Mouse (Mus musculus) common myeloid progenitor, adult 5-6 weeks (primary cell): ENCODE measurements around the gene Tmem143. TPM values are rescaled to one million over a fixed set of nuclear protein-coding genes. Genes with fewer than 3 reads are reported as not detected.
"Not testable (repeated sequence)": the region's sequence is repeated elsewhere in the genome, so short reads cannot be mapped to it uniquely, and the experiment has no call there.

ENCODE experiments used
- ATAC-seq: replicated peaks from 2 replicates; pipeline ENCODE4 v1.8.0; 2016; ENCODE audit warnings: low read depth, mild to moderate bottlenecking, moderate TSS enrichment, inconsistent platforms; ENCODE audit not compliant: poor library complexity, severe bottlenecking
- total RNA-seq: library from RNA; stranded (forward); fragments of 200-1000, 187-1606 nt; gene quantifications from 2 replicates; pipeline ENCODE4 v1.2.3, GENCODE M21; 2017

Gene Tmem143
- 8.1 and 9.1 TPM in 2 replicates for total RNA-seq

DNA sequence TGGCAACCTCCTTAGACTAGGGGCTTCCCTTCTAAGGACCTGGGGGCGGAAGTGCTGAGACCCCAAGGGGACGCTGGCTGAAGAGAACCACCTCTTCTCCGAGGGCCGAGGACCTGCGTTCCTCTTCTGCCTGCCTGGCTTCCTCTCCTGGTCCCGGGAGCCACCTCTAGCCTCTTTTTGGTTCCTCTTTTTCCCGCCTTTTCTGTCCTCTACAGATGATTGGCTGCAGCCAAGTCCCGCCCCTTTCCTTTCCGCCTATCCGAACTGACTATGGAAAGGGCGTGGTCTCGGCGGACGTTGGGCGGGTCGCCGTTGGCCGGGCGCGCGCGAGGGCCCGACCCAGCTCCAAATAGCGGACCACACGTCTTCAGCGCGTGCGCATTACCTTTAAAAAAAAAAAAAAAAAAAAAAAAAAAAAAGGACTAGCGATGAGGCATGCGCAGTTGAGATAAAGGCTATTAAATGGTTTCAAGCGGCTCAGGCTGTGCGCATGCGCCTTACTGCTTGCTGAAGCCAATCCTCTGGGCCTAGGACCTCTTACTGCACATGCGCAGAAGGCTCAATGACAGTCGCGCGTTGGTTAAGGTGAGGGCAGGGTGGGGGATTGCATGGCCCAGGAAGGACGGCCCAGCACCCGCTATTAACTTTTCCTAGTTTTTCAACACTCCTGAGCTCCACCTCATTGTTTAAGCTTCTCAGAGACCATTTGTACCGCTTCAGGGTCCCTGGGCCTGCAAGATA, at the start of gene Tmem143, which contains the start of gene Syngr4:
Gene Tmem143 (plus strand): TSS at position 425 of the 741 bp plus-strand sequence.
Gene Syngr4 (minus strand): TSS at position 198 of the 741 bp plus-strand sequence.
- peak; percentile 84 for ATAC-seq

DNA sequence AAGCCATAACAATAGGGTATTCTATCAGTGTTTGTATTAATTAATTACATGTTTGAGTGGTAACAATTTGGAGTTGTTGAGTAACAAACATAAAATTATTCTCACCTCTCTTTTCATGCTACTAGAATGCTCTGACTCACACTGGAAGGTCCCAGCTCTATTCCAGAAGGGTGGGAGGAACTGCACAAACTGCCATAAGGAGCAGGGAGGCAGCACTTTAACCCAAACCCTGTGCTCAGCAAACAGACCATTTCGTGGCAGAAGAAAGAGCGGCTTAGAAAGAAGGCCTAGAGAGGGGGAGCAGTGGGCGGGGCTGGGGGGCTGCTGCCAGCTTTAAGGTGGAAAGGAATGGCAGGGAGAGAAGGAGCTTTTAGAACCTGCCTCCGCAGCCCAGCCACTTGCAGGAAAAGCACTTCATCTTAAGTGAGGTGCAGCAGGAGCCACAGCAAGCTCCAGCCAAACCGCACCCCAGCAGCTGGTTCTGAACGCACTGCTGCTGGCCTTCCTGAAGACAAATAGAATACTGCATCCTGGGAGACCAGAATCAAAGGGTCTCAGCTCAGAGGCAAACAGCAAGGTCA, 48.2 kb upstream of the Tmem143 start:
- no peak for ATAC-seq

DNA sequence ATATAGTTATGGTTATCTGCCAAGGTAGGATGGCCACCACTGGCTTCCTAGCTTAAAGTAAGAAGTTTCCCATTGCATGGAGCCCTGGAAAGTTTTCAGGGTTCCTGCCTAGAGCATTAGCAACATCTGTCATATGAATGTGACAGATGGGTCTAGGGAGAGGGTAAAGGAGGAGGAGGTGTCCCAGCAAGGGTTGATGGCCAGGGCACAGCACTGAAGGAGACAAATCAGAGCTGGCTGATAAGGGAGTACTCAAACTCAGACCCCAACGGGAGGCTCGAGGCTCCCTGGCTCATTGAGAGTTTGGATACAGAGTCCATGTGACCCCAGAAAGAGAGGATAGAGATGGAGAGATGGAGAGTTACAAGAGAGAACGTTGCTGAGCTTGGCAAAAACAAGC, 46.1 kb upstream of the Tmem143 start:
- no peak for ATAC-seq

DNA sequence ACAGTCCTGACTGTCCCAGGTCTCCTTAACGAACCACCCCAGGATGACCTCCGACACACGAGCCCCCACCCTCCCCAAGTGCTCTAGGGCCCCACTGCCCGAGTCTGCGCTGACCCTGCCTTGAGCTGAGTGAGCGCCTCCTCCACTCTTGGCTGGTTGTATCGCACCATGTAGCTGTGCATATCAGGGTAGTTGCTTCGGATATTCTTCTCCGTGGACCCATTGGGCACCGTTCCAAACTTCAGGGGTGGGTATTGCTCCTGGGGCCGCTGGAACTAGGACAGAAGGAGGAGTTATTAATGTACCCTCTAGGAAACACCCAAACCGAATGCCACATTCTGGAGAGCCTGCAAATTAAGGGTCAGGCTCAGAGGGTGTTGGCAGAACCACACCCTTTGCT, 43.7 kb upstream of the Tmem143 start:
- ATAC-seq: no peak

DNA sequence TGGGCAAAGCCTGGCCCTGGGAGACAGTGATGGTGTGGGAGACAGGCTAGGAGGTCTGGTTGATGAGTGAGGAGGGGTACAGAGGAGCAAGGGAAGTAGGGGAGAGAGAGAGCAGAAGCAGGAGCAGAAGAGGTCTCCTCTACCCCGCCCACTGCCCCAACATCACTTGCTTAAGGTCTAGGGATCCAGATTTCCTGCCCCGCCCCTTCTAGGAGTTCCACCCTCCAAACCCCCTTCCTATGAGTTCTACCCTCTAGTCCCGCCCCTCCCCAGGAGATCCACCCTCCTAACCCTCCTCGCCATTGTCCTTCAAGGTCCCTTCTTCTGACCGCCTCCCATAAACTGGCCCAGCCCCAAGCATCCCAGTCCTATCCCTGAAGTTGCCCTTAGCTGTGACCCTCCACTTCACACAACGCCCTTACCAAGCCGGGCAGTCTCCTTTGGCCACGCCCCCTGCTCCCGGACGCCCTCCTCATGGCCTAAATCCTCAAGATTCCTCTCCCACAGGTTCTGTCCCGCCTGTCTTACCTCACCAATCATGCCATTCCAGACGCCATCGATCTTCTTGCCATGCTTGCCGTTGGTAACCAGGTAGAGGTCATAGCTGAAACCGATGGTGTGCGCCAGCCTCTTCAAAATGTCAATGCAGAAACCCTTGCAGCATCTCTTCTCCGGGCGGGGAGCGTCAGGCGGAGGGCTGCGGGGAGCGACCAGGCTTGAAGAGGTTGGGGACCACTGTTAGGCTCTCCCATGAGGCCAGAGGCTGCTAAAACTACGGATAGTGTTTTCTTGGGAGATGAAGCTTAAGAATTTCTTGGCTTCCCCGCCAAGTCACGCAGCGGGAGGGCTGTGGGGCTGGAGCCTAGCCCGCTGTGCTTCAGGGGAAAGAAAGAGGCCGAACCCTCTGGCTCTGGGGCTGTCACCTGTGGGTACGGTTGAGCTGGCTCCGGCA, 39.5 kb upstream of the Tmem143 start:
- ATAC-seq: peak; percentile 51

DNA sequence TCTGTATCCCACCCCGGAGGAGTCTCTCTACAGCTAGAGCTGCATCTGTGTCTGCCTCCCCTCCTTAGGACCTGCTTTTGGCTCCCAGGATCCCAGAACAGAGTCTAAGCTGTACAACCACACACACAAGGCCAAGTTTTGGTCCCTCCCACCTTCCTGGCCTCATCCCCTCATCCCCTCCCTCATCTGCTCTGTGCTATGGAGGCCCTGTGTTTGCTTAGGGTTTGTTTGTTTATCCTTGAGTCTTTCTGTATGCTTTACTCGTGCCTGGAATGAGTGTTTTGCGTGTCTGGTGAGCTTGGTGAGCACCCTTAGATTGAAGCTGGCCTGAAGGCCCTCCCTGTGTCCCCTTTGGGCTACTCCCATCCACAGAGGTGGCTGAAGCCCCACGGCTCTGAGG, 37.7 kb upstream of the Tmem143 start:
- no peak for ATAC-seq

DNA sequence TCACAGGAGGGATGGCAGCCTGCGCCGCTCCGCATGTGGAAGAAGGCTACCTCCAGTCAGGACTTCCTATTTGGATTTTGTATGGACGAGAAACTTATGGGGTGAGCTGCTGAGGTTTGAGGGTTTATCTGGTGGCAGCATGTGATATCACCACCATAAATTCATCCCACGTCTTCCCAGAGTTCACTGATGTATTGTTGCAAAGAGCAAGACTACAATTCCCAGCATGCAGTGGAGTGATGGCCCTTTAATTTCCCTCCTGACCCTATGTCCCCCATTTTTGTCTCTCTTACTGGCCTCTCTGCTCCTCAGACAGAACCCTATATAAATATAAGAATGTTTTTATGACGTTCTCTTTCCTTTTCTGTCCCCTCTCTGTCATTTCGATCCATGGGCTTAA, 33.9 kb upstream of the Tmem143 start:
- ATAC-seq: no peak

DNA sequence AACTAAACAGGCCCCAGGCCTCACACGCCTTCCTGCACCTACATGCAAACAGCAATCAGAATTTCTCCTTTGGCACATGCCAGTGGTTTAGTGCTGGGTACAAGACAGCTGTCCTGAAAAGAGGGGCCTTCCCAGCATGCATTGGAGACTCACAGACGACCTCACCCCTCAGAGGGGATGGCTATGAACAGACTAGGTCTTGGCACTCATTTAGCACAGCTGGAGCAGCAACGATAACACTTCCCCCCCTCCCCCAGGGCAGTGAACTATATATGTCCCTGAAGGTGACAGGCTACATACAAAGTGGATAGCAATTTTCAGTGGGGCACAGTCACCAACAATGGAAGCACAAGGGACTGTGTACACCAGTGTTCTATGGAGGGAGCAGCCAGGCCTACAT, 32.3 kb upstream of the Tmem143 start:
- no peak for ATAC-seq

DNA sequence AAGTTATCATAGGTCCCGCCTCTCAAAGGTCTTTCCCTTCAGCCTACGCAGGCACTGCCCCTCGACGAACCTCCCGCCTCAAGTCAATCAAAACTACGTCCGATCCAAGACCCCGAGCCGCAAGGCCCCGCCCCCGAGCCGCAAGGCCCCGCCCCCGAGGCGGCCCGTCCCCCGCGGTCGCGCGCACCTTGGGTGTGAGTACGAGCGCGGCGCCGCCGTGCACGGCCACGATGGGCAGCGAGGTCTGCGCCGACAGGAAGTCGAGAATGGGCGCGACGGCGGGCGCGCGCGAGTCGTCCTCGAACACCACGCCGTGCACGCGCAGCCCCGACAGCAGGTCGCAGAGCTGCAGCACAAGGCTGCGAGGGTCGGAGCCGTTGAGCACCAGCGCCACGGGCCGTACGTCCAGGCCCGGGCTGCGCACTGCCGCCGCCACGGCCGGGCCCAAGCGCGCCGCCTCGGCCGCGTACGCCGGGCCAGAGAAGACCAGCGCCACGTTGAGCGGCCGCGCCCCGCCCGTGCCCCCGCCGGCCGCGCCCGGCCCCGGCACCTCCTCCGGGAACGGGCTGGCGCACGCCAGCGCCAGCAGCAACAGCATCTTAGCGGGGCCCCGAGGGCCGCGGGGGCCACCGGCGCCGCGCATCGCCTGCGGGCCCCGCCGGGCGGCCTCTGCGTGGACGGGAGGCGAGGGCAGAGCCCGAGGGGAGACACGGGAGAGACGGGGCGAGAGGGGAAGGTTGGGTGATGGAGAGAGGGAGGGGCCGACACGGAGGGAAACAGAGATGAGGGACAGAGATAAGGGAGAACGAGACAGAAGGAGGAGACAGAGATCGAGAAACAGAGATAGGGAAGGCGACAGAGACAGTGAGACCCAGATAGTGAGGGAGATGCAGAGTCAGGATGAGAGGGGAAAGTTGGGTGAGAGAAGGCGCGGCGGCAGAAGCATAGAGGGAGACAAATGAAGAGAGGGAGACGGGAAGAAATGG, 30.5 kb upstream of the Tmem143 start:
- ATAC-seq: peak; percentile 61

DNA sequence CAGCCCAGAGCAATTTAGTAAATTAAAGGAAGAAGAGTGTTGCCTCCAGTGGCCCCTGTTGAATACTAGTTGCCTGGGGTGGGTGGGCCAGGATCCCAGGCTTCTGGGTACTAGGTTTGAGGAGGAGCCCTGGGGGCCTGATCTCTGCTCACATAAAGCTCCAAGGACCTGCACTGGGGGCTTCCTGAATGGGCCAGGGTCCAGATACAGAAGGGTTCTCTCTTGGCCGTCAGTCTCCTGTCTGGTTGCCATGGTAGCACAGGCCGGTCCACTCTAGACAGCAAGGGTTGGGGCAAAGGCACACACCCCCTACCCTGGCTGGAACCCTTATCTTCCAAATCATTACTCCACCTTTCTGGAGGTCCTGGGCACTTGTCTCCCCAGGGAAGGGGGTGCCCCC, 28.9 kb upstream of the Tmem143 start:
- no peak for ATAC-seq

DNA sequence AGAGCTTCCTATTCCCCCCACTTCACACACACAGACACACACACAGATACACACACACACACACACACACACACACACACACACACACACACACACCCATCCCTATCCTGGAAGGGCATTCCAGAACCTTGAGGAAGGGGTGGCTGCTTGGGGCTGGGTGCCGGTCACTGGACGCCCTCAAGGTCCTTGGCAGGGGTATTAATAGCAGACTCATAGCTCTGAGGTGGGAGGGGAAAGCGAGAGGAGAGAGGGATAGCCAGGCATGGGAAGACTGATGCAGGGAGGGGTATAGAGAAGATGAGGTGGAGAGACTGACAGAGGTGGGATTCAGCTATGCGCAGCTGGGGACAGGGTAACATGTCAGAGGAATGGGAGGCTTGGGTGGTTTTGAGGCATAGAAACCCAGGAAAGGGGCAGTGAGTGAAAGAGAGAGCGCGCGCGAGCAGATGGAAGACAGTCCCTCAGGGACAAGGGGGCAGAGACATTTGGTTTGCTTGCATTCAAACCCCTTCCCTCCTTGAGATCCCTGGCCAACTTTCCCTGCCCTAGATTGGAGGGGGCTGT, 27.6 kb upstream of the Tmem143 start:
- no peak for ATAC-seq

DNA sequence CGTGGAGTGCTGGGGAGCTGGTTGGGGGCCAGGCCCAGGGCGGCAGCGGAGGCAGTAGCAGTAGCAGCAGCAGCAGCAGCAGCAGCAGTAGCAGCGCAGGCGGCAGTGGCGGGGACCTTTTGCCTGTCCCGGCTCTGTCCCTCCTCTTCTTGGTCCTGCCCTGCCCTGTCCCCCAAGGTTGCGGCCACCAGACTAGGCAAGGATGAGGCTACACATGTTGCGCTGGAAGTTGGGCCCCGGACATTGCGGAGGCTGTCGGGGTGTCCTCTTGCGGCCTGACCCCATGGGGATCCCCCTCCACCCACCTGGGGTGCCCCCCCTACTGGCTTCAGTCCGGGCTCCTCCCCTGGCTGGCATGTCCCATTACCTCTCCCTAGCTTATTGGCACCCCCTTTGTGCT, 27.0 kb upstream of the Tmem143 start:
- ATAC-seq: no peak

DNA sequence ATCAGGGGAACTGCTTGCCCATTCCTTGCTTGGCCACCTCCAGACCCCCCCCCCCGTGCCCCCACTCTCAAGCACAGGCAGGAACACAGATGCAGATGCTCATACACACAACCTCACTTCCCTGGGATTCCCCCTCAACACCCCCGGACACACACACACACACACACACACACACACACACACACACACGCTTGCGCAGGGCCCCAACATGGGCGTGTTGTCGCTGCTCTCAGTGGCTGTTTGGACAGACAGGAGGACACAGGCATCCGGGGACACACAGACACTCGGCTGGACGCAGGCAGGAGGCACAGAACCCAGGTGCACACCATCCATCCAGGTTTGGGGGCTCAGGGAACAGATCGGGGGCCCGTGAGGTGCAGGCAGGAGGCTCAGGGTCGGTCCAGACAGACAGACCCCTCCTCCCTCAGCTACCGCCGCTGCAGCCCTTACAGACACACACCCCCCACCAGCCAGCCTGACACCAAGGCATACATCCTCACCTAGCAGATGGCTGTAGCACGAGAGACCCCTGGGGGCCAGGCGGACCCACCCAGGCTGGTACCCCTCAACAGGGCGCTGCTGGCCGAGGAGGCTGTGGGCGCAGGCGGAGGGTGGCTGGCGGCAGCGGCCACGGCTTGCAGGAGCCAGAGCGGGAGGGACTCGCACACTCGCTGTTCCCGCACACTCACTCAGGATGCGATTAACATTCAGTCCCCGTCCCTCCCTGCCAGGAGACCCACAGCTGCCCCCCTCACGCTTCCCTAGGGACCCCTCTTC, 26.3 kb upstream of the Tmem143 start:
- ATAC-seq: no peak

DNA sequence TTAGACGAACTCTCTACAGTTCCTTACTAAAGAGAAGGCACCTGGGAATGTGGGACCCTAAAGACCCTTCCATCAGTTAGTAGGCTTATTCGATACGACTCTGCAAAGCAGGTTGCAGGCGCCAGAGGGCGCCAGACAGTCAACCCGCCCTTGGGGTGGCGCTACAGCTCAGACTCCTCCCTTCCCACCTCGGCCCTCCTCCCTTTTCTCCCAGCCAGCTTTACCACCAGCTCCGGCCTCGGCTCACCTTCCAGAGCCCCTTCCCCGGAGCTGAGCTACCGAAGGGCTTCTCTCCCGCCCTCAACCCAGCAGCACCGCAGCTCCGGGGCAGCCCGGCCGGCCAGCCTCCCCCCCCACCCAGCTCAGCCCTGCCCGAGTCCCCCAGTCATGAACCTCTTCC, 24.1 kb upstream of the Tmem143 start, which contains the start of gene Kdelr1:
Gene Kdelr1 (plus strand): TSS at position 149 of the 400 bp plus-strand sequence.
- peak; percentile 90 for ATAC-seq

DNA sequence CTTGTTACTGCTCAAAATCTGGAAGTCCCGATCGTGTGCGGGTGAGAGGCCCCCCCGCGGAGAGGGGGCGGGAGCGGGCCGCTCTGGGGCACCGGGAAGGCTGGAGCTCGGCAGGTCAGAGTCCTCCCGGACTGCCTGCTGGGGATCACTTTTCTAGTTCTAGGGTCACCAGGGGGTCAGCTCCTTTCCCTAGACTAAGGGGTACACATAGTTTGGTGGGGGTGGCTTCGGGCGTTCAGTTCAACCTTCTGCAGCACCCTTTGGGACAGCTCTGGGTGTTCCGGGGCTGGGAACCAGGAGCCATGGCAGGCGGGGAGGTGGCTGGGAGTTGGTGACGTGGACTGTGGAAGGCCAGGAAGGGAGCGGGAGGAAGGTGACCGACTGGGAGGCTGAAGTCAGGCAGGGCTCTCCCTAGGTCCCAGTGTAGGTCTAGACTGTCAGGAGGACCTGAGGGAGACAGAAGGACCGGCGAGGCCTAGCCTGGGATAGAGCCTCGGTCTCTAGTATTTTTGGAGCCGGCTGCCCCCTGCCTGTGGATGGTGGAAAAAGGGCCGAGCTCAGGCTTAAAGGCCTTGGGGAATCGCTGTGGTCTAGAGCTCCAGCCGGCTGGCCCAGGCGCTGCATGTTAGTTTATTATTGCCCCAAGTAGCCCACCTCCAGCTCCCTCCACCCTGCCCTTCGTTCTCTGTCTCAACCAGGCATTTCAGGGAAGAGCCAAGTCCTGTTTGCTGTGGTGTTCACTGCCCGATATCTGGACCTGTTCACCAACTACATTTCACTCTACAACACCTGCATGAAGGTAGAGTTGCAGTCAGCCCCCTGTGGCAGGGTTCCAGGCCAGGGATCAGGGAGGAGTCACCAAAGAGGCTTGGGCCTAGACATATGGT, 23.4 kb upstream of the Tmem143 start:
- peak; percentile 54 for ATAC-seq

DNA sequence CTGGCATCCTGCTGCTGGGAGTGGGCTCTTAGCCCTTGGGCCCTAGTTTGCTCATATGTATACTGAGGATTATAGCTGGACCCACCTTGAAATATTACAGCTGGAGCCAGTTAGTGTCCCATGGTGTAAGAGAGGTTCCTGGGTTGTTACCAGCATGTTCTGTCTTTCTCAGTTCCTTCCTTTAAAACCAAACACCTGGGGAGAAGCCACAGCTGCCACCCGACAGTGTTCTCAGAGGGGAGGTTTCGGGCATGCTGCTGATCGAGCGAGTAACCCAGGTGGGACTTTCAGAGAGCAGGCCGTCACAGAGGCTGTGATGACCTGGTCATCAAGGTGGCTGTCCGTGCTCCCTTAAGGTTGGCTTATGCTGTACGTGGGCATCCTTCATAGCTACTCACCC, 19.8 kb upstream of the Tmem143 start:
- no peak for ATAC-seq

DNA sequence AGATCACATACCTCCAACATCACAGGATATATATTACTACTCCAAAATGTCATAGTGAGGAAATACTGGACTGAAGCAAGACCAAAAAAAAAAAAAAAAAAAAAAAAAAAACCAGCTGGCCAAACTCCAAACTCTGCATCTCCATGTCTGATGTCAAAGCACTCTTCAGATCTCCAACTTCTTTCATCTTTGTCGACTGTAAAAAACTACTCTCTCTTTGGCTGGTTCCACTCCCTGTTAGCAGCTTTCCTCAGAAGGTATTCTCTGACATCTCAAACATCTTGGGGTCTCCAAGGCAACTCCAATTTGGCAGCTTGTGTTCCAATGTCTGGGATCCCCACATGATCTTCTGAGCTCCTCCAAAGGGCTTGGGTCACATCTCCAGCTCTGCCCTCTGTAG, 18.5 kb upstream of the Tmem143 start, which contains the start of gene Grin2d:
Gene Grin2d (minus strand): TSS at position 101 of the 400 bp plus-strand sequence.
- not testable (repeated sequence) for ATAC-seq
